Mouse (Mus musculus) myocyte (in vitro differentiated cells): ENCODE results near the gene Epha6. TPM values are rescaled to one million over a fixed set of nuclear protein-coding genes. Genes with fewer than 3 reads are reported as not detected.

Experiments used
- H3K27me3 ChIP-seq: one replicate; pipeline ENCODE4 v1.6.1; 2011; ENCODE audit not compliant: control insufficient read depth, insufficient read depth, insufficient read length
- H3K36me3 ChIP-seq: one replicate; pipeline ENCODE4 v1.6.1; 2011; ENCODE audit not compliant: control insufficient read depth, insufficient read depth
- H3K4me2 ChIP-seq: one replicate; pipeline ENCODE4 v1.6.1; 2011; ENCODE audit warnings: low read depth, control low read depth
- H3K4me3 ChIP-seq: one replicate; pipeline ENCODE4 v1.5.1; 2011; ENCODE audit warnings: mild to moderate bottlenecking, control low read depth, moderate library complexity
- H3K79me2 ChIP-seq: one replicate; pipeline ENCODE4 v1.6.1; 2011; ENCODE audit not compliant: control insufficient read depth, insufficient read depth
- H3ac ChIP-seq: one replicate; pipeline ENCODE4 v1.6.1; 2011; ENCODE audit not compliant: control insufficient read depth, insufficient read length
- CEBPB ChIP-seq: IDR thresholded peaks from 2 replicates; pipeline ENCODE4 v1.6.1; 2011; ENCODE audit warnings: mild to moderate bottlenecking, moderate library complexity; ENCODE audit not compliant: poor library complexity, insufficient read depth, severe bottlenecking
- E2F4 ChIP-seq: IDR thresholded peaks from one replicate; pipeline ENCODE4 v1.6.1; 2011; ENCODE audit warnings: mild to moderate bottlenecking, control low read depth, moderate library complexity; ENCODE audit not compliant: insufficient read depth
- MAX ChIP-seq: IDR thresholded peaks from one replicate; pipeline ENCODE4 v1.6.1; 2011; ENCODE audit warnings: low read depth, mild to moderate bottlenecking, control low read depth
- MYOD1 ChIP-seq, 3 experiments: IDR thresholded peaks; one replicate each; pipeline ENCODE4 v1.6.1; 2011; ENCODE audit warnings: control low read depth in 2 of 3, low read depth in 2 of 3, mild to moderate bottlenecking in 2 of 3, moderate library complexity in 1 of 3; ENCODE audit not compliant: insufficient read length in 2 of 3, control insufficient read depth in 1 of 3
- MYOG ChIP-seq, 3 experiments: IDR thresholded peaks; one replicate each; pipeline ENCODE4 v1.6.1; 2011; ENCODE audit warnings: control low read depth in 2 of 3, low read depth in 2 of 3, mild to moderate bottlenecking in 2 of 3; ENCODE audit not compliant: insufficient read length in 2 of 3, control insufficient read depth in 1 of 3, insufficient read depth in 1 of 3
- POLR2A ChIP-seq: IDR thresholded peaks from one replicate; pipeline ENCODE4 v1.6.1; 2011; ENCODE audit warnings: low read depth, mild to moderate bottlenecking, control low read depth, moderate library complexity; ENCODE audit not compliant: insufficient read length
- POLR2AphosphoS2 ChIP-seq: IDR thresholded peaks from one replicate; pipeline ENCODE4 v1.6.1; 2011; ENCODE audit warnings: low read depth, control low read depth; ENCODE audit not compliant: insufficient read length
- REST ChIP-seq: IDR thresholded peaks from one replicate; pipeline ENCODE4 v1.6.1; 2011; ENCODE audit warnings: mild to moderate bottlenecking, control low read depth, moderate library complexity; ENCODE audit not compliant: insufficient read depth, insufficient read length
- SRF ChIP-seq: IDR thresholded peaks from one replicate; pipeline ENCODE4 v1.6.1; 2011; ENCODE audit warnings: low read depth; ENCODE audit not compliant: control insufficient read depth, insufficient read length
- TCF12 ChIP-seq: IDR thresholded peaks from one replicate; pipeline ENCODE4 v1.6.1; 2011; ENCODE audit warnings: mild to moderate bottlenecking, control low read depth; ENCODE audit not compliant: poor library complexity, insufficient read depth, severe bottlenecking
- TCF3 ChIP-seq: IDR thresholded peaks from one replicate; pipeline ENCODE4 v1.6.1; 2011; ENCODE audit warnings: low read depth, control low read depth; ENCODE audit not compliant: insufficient read length
- USF1 ChIP-seq: IDR thresholded peaks from one replicate; pipeline ENCODE4 v1.6.1; 2011; ENCODE audit warnings: low read depth, mild to moderate bottlenecking, control low read depth, moderate library complexity
- polyA plus RNA-seq: library from polyadenylated mRNA; unstranded; fragments of >200 nt; fragmentation: generic; extraction: Trizol; gene quantifications from one replicate; pipeline ENCODE4 v1.2.1, GENCODE M21; 2012; ENCODE audit warnings: missing spikeins

Gene Epha6
- polyA plus RNA-seq, 1 experiment: not detected

GRCm38 (mm10) chr16:59852689-59853088 lies 752.6 kb downstream of the Epha6 start:
- H3K4me3 ChIP-seq: no peak overlapping the region
- no peak overlapping the region for H3K4me2 ChIP-seq
- H3K27me3 ChIP-seq: no peaks in the 10 kb centered on the region
- TF ChIP-seq POLR2AphosphoS2: no peak
- TF ChIP-seq MYOG (IDR thresholded peaks at IDR 0.05; ENCODE audit: control insufficient read depth in 1 of 3, insufficient read depth in 1 of 3, insufficient read length in 2 of 3, low read depth in 2 of 3): no peak
- no peak overlapping the region for H3ac ChIP-seq
- no peaks in the 10 kb centered on the region for H3K79me2 ChIP-seq
- H3K36me3 ChIP-seq: no peaks in the 10 kb centered on the region

GRCm38 (mm10) chr16:59846574-59846973 lies 758.8 kb downstream of the Epha6 start:
- Histone ChIP-seq H3K4me3 (no peak overlapping the region), H3K36me3 (no peaks in the 10 kb centered on the region), H3K79me2 (no peaks in the 10 kb centered on the region), H3K4me2 (no peak overlapping the region), H3K27me3 (no peaks in the 10 kb centered on the region), H3ac (no peak overlapping the region)
- TF ChIP-seq USF1: no peak
- TF ChIP-seq MYOG (IDR thresholded peaks at IDR 0.05; ENCODE audit: control insufficient read depth in 1 of 3, insufficient read depth in 1 of 3, insufficient read length in 2 of 3, low read depth in 2 of 3): no peak

GRCm38 (mm10) chr16:59836778-59837177 lies 768.6 kb downstream of the Epha6 start:
- no peaks in the 10 kb centered on the region for H3K36me3 ChIP-seq
- no peak overlapping the region for H3K4me2 ChIP-seq
- no peak overlapping the region for H3K4me3 ChIP-seq
- no peaks in the 10 kb centered on the region for H3K79me2 ChIP-seq
- no peak overlapping the region for H3ac ChIP-seq
- no peak for TF ChIP-seq MYOD1 (IDR thresholded peaks at IDR 0.05; ENCODE audit: control insufficient read depth in 1 of 3, insufficient read length in 2 of 3, low read depth in 2 of 3)
- no peak for TF ChIP-seq MYOG (IDR thresholded peaks at IDR 0.05; ENCODE audit: control insufficient read depth in 1 of 3, insufficient read depth in 1 of 3, insufficient read length in 2 of 3, low read depth in 2 of 3)
- TF ChIP-seq USF1: no peak
- no peak for TF ChIP-seq CEBPB
- TF ChIP-seq POLR2AphosphoS2: no peak
- no peak for TF ChIP-seq E2F4
- no peak for TF ChIP-seq MAX
- no peak for TF ChIP-seq SRF
- TF ChIP-seq POLR2A: no peak
- no peak for TF ChIP-seq REST
- TF ChIP-seq TCF3: no peak
- no peak for TF ChIP-seq TCF12
- H3K27me3 ChIP-seq: no peaks in the 10 kb centered on the region

- H3K27me3 ChIP-seq: no peaks in the 10 kb centered on the region
- H3K4me3 ChIP-seq: no peak overlapping the region
- H3K79me2 ChIP-seq: no peaks in the 10 kb centered on the region
- no peaks in the 10 kb centered on the region for H3K36me3 ChIP-seq
- no peak for TF ChIP-seq CEBPB
- TF ChIP-seq MAX: no peak
- no peak for TF ChIP-seq MYOG (IDR thresholded peaks at IDR 0.05; ENCODE audit: control insufficient read depth in 1 of 3, insufficient read depth in 1 of 3, insufficient read length in 2 of 3, low read depth in 2 of 3)
- TF ChIP-seq TCF3: no peak
- no peak for TF ChIP-seq REST
- TF ChIP-seq USF1: no peak
- no peak for TF ChIP-seq MYOD1 (IDR thresholded peaks at IDR 0.05; ENCODE audit: control insufficient read depth in 1 of 3, insufficient read length in 2 of 3, low read depth in 2 of 3)
- no peak for TF ChIP-seq SRF
- no peak for TF ChIP-seq TCF12
- no peak for TF ChIP-seq POLR2AphosphoS2
- no peak for TF ChIP-seq E2F4
- no peak for TF ChIP-seq POLR2A
- no peak overlapping the region for H3ac ChIP-seq
- no peak overlapping the region for H3K4me2 ChIP-seq
Measured at GRCm38 (mm10) chr16:59836304-59836703, 769.0 kb downstream of the Epha6 start.

- no peak overlapping the region for H3K4me2 ChIP-seq
- no peak overlapping the region for H3K4me3 ChIP-seq
- no peaks in the 10 kb centered on the region for H3K36me3 ChIP-seq
- no peaks in the 10 kb centered on the region for H3K27me3 ChIP-seq
- TF ChIP-seq USF1 (no peak), MAX (no peak), SRF (no peak), CEBPB (no peak), MYOG (IDR thresholded peaks at IDR 0.05; ENCODE audit: control insufficient read depth in 1 of 3, insufficient read depth in 1 of 3, insufficient read length in 2 of 3, low read depth in 2 of 3) (no peak)
- no peak overlapping the region for H3ac ChIP-seq
- H3K79me2 ChIP-seq: no peaks in the 10 kb centered on the region
Measured at GRCm38 (mm10) chr16:59832468-59832867, 772.9 kb downstream of the Epha6 start.
